Mouse (Mus musculus) spleen, adult 18-20 months (tissue): Measurements from ENCODE around the gene Btbd2.

ENCODE experiments used
- DNase-seq, 2 experiments: peaks; one replicate each; pipeline ENCODE4 v3.0.0; 2022; ENCODE audit warnings: mixed read lengths in 2 of 2

The Btbd2 gene

GRCm38 (mm10) chr10:80687850-80688249, 31.0 kb upstream of the Btbd2 start:
- peak in 1 of 2 experiments; percentile 59 for DNase-seq

- DNase-seq, result no peak
Measured at GRCm38 (mm10) chr10:80686617-80687016, 29.7 kb upstream of the Btbd2 start.

GRCm38 (mm10) chr10:80684984-80685383, 28.1 kb upstream of the Btbd2 start:
- no peak for DNase-seq

DNA sequence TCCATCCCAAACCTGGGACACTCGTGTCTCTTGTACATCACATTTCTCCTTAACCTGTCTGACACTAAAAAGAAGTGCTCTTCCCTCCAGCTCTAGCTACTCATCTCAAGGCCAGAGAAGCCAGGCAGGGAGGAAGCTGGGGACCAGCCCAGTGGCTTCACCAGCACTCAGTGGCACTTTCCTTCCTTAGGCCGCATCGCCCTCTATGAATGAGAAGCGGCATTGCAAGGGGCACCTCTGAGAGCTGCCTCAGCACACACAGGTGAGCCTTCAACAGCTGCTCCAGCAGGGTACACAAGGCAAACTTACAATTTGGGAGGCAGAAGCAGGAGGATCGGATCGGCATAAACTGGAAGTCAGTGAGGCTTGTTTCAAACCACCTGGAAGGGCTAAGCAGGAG, 27.3 kb upstream of the Btbd2 start:
- DNase-seq, result peak; percentile 74 to 76

DNA sequence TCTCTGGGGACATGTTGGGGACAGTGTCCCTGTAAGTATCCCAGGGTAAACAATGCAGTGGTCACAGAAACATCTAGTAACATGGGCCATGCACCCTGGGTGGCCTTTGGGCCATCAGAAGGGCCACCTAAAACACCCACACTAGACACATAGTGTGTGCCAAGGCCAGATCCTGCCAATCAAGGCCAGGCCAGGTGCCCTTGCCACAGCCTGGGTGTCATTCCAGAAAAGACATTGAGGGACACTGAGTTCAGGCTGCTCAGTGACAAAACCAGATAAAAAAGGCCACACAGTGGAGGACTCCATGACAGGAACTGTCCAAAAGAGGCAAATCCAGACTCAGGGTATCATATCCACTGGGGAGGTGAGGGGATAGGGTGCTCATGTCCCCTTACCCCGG, 26.8 kb upstream of the Btbd2 start:
- DNase-seq, result no peak

DNA sequence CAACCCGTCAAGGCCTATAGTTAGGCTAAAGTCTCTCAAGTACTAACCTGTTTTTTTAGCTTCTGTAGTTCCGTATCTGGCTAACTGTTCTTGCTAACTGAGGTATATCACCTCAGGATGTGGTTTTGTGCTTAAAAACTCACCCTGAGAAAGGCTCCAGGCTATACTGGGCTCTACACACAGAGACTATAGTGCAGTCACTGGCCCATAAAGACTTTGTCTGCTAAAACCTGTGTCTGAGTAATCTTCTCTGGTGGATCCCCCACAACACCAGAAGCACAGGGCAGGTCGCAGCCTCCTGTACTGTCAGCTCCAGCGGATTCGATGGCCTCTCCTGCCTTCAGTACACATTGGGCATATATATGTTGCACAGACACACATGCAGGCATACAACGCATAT, 25.1 kb upstream of the Btbd2 start:
- DNase-seq, result peak in 1 of 2 experiments; percentile 47

GRCm38 (mm10) chr10:80680260-80680696, 23.4 kb upstream of the Btbd2 start:
- no peak for DNase-seq

GRCm38 (mm10) chr10:80679556-80680259, 22.8 kb upstream of the Btbd2 start:
- no peak for DNase-seq

- no peak for DNase-seq
Measured at GRCm38 (mm10) chr10:80678601-80679377, 21.9 kb upstream of the Btbd2 start.

GRCm38 (mm10) chr10:80677942-80678436, 21.1 kb upstream of the Btbd2 start, which contains the start of gene Mknk2:
Gene Mknk2 (minus strand): TSS chr10:80678112.
- DNase-seq, result peak; percentile 87 to 90

DNA sequence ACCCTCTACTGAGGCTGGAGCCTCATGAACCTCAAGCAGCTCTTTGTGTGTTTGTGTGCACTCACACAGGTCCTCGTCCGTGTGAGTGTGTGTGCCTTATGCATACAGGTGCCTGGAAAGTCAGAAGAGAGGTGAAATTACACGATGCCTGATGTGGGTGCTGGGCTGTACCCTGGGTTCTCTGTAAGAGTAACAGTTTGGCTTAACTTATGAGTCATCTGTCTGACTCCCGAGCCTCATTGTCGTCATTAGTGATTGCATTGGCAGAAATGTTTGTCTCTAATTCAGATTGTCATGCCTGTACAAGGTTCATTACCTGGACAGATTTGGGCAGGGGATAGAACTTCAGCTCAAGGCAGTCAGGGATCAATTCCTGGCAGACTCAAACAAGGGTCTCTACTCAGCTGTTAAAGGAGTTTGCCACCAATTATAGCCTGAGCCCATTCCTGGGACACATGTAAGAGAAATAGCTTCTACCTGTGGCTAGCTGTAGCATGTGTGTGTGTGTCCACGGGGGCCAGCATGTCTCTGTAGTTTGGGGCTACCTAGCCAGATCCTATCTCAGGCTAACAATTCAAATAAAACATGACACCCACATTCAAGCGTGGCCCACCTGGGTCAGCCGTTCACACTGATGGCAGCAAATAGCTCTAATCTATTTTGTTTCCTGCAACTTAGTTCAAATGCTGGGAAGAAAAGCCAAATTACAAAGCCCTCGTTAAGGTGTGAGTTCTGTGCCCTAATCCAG, 20.4 kb upstream of the Btbd2 start:
- no peak for DNase-seq

DNA sequence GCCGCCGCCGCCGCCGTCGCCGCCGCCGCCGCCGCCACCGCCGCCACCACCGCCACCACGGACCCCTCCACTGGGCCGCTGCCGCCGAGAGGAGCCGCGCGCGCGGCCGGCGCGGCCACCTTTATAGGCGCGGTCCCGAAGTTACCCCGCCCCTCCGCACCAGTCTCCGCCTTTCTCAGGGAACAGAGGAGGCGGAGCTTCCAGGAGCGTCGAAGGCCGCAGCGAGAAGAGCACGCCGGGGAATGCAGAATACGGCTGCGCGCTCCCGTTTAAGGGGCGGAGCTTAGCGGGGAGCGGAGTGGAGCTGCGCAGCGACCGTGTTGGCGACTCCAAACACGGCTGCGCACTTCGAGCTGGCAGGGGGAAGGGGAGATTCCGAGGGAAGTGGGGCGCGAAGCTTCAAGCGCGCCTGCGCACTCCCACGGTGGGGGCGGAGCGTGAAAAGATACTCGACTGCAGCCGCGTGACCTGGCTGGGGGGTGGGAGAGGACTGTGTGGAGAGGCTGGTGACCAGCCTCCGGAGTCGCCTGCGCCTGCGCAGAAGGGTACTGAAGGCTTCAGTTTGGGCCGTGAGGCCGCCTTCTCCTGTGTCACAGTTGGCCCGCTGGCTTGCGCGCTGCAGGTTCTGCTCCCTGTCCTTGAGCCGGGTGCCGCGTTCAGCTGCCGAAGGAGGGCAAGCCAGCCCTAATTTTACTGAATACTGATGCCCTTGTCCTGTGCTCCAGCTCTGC, 19.5 kb upstream of the Btbd2 start:
- peak; percentile 99 to 100 for DNase-seq

- no peak for DNase-seq
Measured at GRCm38 (mm10) chr10:80675405-80676197, 18.7 kb upstream of the Btbd2 start.

- no peak for DNase-seq
Measured at GRCm38 (mm10) chr10:80674851-80675404, 18.1 kb upstream of the Btbd2 start.

- no peak for DNase-seq
Measured at GRCm38 (mm10) chr10:80674161-80674711, 17.4 kb upstream of the Btbd2 start.

DNA sequence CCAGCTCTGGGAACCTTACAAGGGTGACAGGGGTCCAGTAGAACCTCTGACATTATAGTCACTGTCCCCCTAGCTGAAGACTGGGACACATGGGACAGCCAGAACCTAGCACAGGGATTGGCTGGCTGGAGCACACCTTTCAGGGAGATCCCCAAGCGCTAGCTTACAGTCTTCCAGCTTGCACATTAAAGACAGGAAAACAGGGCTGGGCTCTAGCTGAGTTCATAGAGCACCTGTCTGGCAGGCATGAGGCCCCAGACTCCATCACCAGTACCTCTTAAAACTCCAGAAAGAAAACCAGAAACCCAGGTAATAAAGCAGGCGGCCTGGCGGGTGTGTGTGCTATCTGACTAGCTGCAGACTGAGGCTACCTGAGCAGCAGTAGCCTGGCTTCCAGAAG, 16.8 kb upstream of the Btbd2 start:
- no peak for DNase-seq

GRCm38 (mm10) chr10:80671936-80672690, 15.2 kb upstream of the Btbd2 start:
- DNase-seq, result no peak

DNA sequence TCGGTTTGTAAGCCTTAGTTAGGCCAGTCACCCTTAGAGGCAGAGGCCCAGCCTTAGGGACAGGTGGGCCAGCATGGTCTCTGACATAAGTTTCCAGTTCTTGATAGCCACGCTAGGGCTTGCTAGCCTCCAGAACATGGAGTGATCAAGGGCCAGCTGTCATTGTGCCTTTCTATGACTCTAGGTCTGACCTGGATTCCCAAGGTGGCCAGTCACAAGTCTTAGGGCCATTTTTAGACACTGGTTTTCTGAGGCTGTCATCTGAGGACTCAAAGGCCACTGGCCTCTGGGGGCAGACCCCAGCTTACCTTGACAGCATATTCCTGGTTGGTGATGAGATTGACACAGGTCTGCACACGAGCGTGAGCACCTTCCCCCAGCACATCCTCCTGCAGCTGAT, 14.4 kb upstream of the Btbd2 start:
- DNase-seq, result no peak

DNA sequence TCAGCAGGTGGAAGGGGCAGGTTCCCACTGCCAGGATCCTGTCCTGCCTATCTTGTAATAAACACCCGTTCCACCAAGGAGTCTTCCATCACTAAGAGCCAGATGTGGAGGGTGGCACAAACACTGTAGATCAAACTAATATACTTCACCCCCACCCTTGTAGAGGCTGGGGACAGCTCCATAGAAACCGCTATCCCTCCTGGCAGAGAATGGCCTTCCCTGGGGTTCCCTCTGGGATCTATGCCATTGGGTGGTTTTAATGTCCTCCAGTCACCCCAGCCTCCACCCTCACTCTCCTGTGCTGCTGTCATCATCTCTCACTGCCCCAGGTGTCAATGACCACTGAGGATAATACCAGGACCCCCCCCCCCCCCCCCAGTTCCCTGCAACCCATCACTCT, 13.7 kb upstream of the Btbd2 start:
- DNase-seq, result no peak
